Comparison of ENCODE assay signal across 8 mouse cellular contexts in genomic region chr10:44459321-44460000, GRCm38 (mm10).
DNase-seq lines count a peak whose midpoint lies in the region; ATAC-seq lines count a peak whose summit lies in the region.

No protein-coding gene starts in this region.

- H3K36me3 ChIP-seq in embryonic facial prominence, embryonic 13.5 days: no peaks in the 10 kb centered on the region
- no peaks in the 10 kb centered on the region for H3K36me3 ChIP-seq in intestine, embryonic 14.5 days (ENCODE audit: control insufficient read depth, insufficient read depth, low read length)
- H3K36me3 ChIP-seq in midbrain, embryonic 15.5 days (replicated peaks): no peaks in the 10 kb centered on the region

- no peak for ATAC-seq in embryonic facial prominence, embryonic 13.5 days (ENCODE audit: insufficient number of reproducible peaks, insufficient read depth, low FRiP score, low TSS enrichment, low read depth)
- no peak for ATAC-seq in intestine, embryonic 14.5 days (replicated peaks; ENCODE audit: low FRiP score, low TSS enrichment, low read depth)
- ATAC-seq in midbrain, embryonic 15.5 days (replicated peaks): no peak
- no peak for ATAC-seq in activated CD4-positive, CD25-positive, alpha-beta regulatory T cell, adult 4 months

- peaks cover 55% of the 10 kb centered on the region for H3K27me3 ChIP-seq in embryonic facial prominence, embryonic 13.5 days
- H3K27me3 ChIP-seq in intestine, embryonic 14.5 days (replicated peaks; ENCODE audit: control insufficient read depth, insufficient read depth, low read length): peaks cover 31% of the 10 kb centered on the region
- peaks cover 33% of the 10 kb centered on the region for H3K27me3 ChIP-seq in midbrain, embryonic 15.5 days (replicated peaks)

- H3K27ac ChIP-seq in embryonic facial prominence, embryonic 13.5 days: no peak overlapping the region; the same call in 1 of the 2 replicates
- peak overlapping the region; percentile 63 for H3K27ac ChIP-seq in intestine, embryonic 14.5 days (ENCODE audit: low read depth)
- no peak overlapping the region for H3K27ac ChIP-seq in midbrain, embryonic 15.5 days

- H3K9me3 ChIP-seq in embryonic facial prominence, embryonic 13.5 days: no peaks in the 10 kb centered on the region
- no peaks in the 10 kb centered on the region for H3K9me3 ChIP-seq in intestine, embryonic 14.5 days (ENCODE audit: control insufficient read depth, low read length)
- no peaks in the 10 kb centered on the region for H3K9me3 ChIP-seq in midbrain, embryonic 15.5 days

- 6% methylated on average over 11 of the region's 11 CpGs for WGBS in embryonic facial prominence, embryonic 13.5 days
- 11% methylated on average over 11 of the region's 11 CpGs for WGBS in intestine, embryonic 14.5 days
- WGBS in midbrain, embryonic 15.5 days: 12% methylated on average over 11 of the region's 11 CpGs

- peak overlapping the region; percentile 97 for H3K4me2 ChIP-seq in embryonic facial prominence, embryonic 13.5 days
- peak overlapping the region; percentile 92 for H3K4me2 ChIP-seq in intestine, embryonic 14.5 days (ENCODE audit: low read length)
- H3K4me2 ChIP-seq in midbrain, embryonic 15.5 days: peak overlapping the region; percentile 96

- 0 out of 2 replicates have a peak overlapping the region, but pooled peaks have one; percentile 27 for H3K9ac ChIP-seq in embryonic facial prominence, embryonic 13.5 days
- H3K9ac ChIP-seq in intestine, embryonic 14.5 days (ENCODE audit: low read length): peak overlapping the region; percentile 54; the same call in 1 of the 2 replicates
- no peak overlapping the region for H3K9ac ChIP-seq in midbrain, embryonic 15.5 days

- H3K4me3 ChIP-seq in embryonic facial prominence, embryonic 13.5 days: peak overlapping the region; percentile 60
- peak overlapping the region; percentile 51 for H3K4me3 ChIP-seq in intestine, embryonic 14.5 days (ENCODE audit: low read depth, low read length)
- peak overlapping the region; percentile 75 for H3K4me3 ChIP-seq in midbrain, embryonic 15.5 days

- peaks cover 23% of the 10 kb centered on the region for H3K4me1 ChIP-seq in embryonic facial prominence, embryonic 13.5 days
- H3K4me1 ChIP-seq in intestine, embryonic 14.5 days (replicated peaks; ENCODE audit: control insufficient read depth, insufficient read depth, low read length): peaks cover 15% of the 10 kb centered on the region
- peaks cover 29% of the 10 kb centered on the region for H3K4me1 ChIP-seq in midbrain, embryonic 15.5 days

- DNase-seq in heart, adult 11 months: peak; percentile 87
- DNase-seq in heart, postnatal 4 days: no peak
- no peak for DNase-seq in intestine, embryonic 14.5 days (ENCODE audit: low spot score)
- DNase-seq in natural killer cell, adult 2 months (ENCODE audit: low spot score in 2 of 2): no peak
- DNase-seq in right cerebral cortex, postnatal 4 days: no peak
